Mouse (Mus musculus) lung, adult 2 months (tissue): ENCODE results near the gene Lrp1. TPM values are rescaled to one million over a fixed set of nuclear protein-coding genes. Genes with fewer than 3 reads are reported as not detected.

Experiments
- DNase-seq: peaks from one replicate; pipeline ENCODE4 v3.0.0; 2022
- H3K4me1 ChIP-seq: fragments of 200-500 bp; 2 replicates; pipeline ENCODE4 v1.6.1; 2011; ENCODE audit warnings: low read length; ENCODE audit not compliant: control insufficient read depth, insufficient read depth
- H3K4me3 ChIP-seq: fragments of 200-500 bp; replicated peaks from 2 replicates; pipeline ENCODE3; 2011; ENCODE audit warnings: low read depth, mild to moderate bottlenecking, control low read depth, low read length; ENCODE audit errors: extremely low read depth
- CTCF ChIP-seq: fragments of 200-500 bp; IDR thresholded peaks from 2 replicates; pipeline ENCODE4 v1.5.1; 2011; ENCODE audit warnings: mild to moderate bottlenecking, low read length, control low read depth; ENCODE audit not compliant: insufficient read depth
- POLR2A ChIP-seq: fragments of 200-500 bp; IDR thresholded peaks from 2 replicates; pipeline ENCODE4 v1.6.1; 2011; ENCODE audit warnings: low read depth, mild to moderate bottlenecking, control low read depth, low read length, borderline replicate concordance; ENCODE audit errors: extremely low read depth
- WGBS: fragments of 180-500 bp; shearing (Covaris S2); methylation state at CpG from one replicate; pipeline ENCODE4 v1.1.7; 2018; 5-methylcytosine and 5-hydroxymethylcytosine counted together
- polyA plus RNA-seq: library from polyadenylated mRNA; depleted of rRNA; stranded (reverse); fragments of >200 nt; gene quantifications from 2 replicates; pipeline ENCODE4 v1.2.3, GENCODE M21; 2012

Lrp1 gene
- polyA plus RNA-seq, 1 experiment = 248 TPM

DNA sequence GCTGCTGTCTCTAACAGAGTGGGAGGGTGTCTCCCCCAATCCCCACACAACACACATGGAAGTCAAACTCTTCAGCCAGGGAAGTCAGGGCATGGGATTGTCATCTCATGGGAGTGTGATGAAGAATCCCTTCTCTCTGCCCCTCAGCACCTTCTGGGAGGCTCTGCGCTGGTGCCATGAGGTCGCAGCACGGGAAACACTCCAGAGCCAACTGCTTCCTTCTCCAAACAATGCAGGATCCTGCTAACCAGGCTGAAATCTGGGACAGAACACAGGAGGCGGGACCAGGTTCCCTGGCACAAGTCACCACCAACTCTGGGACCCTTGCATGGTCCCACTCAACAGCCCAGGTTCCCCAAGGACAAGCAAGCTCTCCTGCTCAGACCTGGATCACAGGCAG lies 3.7 kb downstream of the Lrp1 start:
- WGBS = 19% methylated on average over 4 of the region's 4 CpGs
- no peak for TF ChIP-seq CTCF
- no peak for TF ChIP-seq POLR2A
- Histone ChIP-seq H3K4me3 (no peak overlapping the region), H3K4me1 (peaks cover 3% of the 10 kb centered on the region; the same call in 1 of the 2 replicates)
- DNase-seq = no peak

DNA sequence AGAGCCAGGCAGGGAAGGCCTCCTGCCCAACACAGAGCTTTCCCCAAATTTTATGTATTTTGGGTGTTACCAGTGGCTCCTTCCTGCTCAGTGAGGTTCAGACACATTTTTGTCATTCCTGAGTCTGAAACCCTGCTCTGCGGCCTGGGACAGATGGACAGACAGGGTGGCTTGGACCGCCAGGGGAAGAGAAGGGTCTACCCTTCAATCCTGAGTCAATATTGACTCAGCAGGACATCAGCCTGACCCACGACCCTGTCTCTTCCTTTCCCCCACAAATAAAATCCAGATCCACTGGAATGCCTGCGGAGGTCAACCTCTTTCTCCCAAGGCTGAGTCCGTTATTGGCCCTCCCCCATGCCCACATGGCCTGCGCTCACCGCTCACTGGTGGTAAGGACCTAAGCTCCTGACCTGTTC lies 4.7 kb downstream of the Lrp1 start:
- H3K4me1 ChIP-seq = peaks cover 3% of the 10 kb centered on the region; the same call in 1 of the 2 replicates
- 64% methylated on average over 7 of the region's 7 CpGs for WGBS
- TF ChIP-seq CTCF = no peak
- no peak for TF ChIP-seq POLR2A
- no peak for DNase-seq
- no peak overlapping the region for H3K4me3 ChIP-seq

DNA sequence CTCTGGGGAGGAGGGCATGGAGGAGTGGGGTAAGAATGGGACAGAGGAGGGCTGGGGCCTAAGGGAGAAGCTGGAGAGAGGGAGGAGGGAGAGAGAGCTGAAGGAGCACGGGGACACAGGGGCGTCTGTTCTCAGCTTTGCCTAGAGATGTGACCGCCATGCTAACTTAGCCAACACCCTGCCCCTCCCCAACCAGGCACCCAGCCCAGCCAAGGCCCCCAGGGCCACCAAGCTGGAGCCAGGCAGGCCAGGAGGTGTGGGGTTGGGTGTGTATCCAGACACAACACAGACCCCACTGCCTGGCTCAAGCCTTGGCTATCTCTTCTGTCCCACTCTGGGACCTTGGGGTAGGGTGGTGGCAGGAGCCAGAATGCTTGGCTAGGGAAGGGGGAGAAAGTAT lies 5.4 kb downstream of the Lrp1 start:
- WGBS = 53% methylated on average over 3 of the region's 3 CpGs
- peaks cover 3% of the 10 kb centered on the region; the same call in 1 of the 2 replicates for H3K4me1 ChIP-seq
- no peak overlapping the region for H3K4me3 ChIP-seq
- no peak for DNase-seq
- TF ChIP-seq POLR2A (no peak), CTCF (no peak)

DNA sequence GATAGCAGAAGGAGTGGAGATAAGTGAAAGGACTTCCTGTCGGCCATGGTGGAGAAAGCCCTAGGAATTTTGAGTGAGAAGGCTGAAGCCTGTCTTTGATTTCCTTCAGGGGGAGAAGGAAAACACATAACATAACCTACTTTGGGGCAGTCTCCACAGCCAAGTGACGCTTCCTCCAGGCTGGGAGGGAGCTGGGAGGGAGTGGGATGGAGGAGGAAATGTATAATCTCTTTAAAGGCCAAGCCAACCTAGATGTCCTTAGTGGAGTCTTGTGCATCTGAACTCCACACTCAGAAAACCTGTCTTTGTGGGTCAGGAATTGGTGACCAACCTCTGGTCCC lies 5.9 kb downstream of the Lrp1 start:
- H3K4me1 ChIP-seq = peaks cover 3% of the 10 kb centered on the region; the same call in 1 of the 2 replicates
- TF ChIP-seq CTCF (no peak), POLR2A (no peak)
- no peak for DNase-seq
- no peak overlapping the region for H3K4me3 ChIP-seq
- WGBS = 47% methylated on average over 2 of the region's 2 CpGs

DNA sequence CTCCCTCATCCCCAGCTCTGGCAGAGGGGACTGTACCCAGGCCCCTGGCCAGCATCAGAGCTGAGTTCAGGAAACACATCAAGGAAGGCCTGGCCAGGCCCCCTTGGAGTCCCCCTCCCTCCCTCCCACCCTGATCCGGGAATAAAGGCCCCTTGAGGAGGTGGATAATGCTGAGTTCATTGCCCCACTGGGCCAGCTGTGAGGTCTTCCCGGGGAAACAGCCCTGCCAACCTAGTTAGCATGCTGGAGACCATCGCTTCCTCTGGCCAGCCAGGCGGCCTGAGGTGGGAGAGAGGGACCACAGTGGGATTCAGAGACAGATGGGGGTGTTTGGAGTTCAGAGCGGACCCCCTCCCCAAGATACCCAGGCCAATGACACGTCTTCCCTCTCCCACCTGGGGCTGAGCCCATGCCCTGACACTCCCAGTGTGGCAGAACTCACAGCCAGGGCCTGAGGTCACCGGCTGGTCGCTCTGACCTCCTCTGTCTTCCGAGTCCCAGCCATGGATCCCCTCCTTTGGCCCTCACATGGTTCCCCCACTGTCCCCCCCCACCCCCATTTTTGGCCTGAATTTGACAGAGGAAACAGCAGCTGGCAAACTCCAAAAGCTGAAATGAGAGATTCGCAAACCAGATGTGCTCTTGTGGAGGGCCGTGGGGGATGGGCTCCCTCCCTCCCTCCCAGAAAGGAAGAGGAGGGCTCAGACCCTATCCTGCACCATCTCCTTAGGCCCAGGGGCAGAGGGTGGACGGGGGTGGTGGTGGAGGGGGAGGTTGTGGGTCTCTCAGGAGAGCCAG lies 6.5 kb downstream of the Lrp1 start:
- 42% methylated on average over 12 of the region's 12 CpGs for WGBS
- no peak for DNase-seq
- Histone ChIP-seq H3K4me3 (no peak overlapping the region), H3K4me1 (peaks cover 3% of the 10 kb centered on the region; the same call in 1 of the 2 replicates)
- no peak for TF ChIP-seq POLR2A
- no peak for TF ChIP-seq CTCF

DNA sequence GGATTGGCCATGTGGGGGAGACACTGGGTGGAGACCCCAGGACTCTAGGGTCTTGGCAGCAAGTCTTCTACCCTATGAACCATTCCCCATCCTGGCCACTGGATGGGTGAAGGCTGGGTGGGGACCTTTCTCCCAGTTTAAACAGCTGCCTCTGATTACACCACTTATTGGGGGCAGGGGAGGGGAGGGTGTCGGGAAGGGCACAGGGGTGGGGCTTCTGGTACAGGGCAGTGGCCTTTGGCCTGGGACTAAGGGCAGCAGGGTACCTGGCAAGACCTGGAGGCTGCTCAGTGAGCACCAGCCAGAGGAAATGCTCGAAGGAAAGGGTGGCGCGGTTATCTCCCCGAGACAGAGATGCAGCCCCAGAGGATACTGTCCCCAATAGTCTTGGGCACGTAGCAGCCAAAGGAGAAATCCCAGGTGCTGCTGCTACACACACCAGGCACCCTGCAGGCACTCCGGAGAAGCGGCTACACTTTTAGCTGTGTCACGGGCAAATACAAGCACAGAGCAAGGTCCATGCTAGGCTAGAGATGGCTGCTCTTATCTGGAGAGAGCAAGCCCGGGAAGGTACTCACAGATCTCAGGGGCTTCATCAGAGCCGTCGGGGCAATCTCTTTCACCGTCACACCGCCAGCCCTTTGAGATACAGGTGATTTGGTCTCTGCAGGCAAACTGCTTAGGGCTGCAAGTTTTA lies 8.7 kb downstream of the Lrp1 start:
- no peak overlapping the region for H3K4me3 ChIP-seq
- no peak for DNase-seq
- TF ChIP-seq CTCF (no peak), POLR2A (no peak)
- H3K4me1 ChIP-seq = peaks cover 3% of the 10 kb centered on the region; the same call in 1 of the 2 replicates
- 82% methylated on average over 14 of the region's 14 CpGs for WGBS

DNA sequence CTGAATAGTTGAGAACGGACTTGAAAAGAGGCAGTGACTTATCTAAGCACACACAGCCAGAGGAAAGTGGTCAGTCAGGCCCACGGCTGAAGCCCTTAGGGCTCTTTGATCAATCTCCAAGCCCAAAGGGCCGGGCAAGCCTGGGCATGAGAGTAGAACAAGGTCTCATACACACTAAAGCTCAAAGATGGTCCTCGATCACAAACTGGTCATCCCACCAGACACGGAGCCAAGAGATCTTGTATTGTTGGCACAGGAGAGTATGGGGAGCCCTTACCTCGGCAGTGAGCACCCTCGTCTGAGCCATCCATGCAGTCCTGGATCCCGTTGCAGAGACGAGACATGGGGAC lies 10.9 kb downstream of the Lrp1 start:
- no peak for DNase-seq
- 72% methylated on average over 9 of the region's 9 CpGs for WGBS

DNA sequence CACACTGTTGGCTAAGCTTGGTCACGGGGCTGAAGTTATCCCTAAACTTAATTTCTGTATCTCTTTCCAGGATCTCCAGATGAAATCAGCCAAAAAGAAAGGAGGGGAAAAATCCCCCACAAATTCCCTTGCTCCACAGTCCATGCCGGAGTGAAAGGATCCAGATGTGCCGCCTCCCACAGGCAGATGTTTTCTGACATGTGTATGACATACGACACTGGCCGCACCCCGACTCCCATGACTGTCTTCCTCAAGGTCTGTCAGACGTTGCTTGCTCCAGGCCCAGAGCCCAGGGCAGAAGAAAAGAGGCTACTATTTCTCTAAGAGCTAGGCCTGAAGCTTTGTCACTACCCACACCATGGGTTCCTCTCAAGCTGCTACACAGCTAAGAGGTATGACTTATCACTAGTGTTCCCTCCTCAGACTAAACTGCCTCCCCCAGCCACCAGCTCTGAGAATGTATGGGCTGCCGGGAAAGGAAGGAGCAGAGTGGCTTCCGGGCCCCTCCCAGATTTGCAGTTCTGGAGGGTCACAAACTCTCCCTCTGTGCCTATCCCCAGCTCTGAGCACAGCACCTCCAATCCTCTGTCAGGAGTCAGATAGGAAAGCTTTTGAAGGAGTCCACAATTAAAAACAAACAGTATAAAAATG lies 11.4 kb downstream of the Lrp1 start:
- Histone ChIP-seq H3K4me1 (peaks cover 8% of the 10 kb centered on the region; the same call in 1 of the 2 replicates), H3K4me3 (no peak overlapping the region)
- WGBS = 60% methylated on average over 9 of the region's 9 CpGs
- TF ChIP-seq CTCF = no peak
- TF ChIP-seq POLR2A = no peak
- no peak for DNase-seq

More for the DNA sequence above, 10.9 kb downstream of the Lrp1 start:
- Histone ChIP-seq H3K4me3 (no peak overlapping the region), H3K4me1 (peaks cover 3% of the 10 kb centered on the region; the same call in 1 of the 2 replicates)
- TF ChIP-seq POLR2A (no peak), CTCF (no peak)

DNA sequence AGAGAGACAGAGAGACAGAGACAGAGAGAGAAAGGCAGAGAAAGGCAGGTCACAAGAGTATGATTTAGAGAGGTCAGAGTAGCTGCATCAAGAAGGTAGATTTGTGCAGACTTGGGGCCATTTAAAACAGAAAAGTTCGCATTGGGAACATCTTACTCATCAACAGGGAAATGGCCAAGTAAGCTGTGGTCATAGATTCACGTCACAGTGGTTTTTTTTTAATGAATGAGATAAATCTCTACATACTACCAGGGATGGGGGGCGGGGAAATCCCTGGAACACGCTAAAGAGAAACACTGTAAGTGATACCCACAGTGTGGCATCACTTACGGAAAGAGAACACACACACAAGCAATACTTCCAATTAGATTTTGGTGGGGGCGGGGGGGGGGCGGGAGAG lies 13.9 kb downstream of the Lrp1 start:
- WGBS = 85% methylated on average over 7 of the region's 7 CpGs
- Histone ChIP-seq H3K4me1 (peaks cover 10% of the 10 kb centered on the region; the same call in 1 of the 2 replicates), H3K4me3 (no peak overlapping the region)
- TF ChIP-seq CTCF (no peak), POLR2A (no peak)
- DNase-seq = no peak

DNA sequence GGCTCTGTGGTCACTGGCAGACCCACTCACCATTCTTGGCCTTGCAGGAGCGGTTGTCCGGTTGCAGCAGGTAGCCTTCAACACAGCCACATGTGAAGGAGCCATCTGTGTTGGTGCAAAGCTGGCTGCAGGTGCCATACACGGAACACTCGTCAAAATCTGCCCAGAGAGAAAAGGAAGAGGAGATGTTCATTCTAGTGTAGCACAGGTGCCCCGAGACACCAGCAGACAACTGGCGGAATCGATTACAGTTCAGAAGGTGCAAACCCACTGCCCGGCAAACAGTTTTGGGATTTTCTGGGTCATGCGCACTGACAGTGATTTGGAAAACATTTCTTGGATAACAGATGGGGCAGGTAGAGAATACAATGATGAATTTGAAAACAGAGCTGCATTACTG lies 15.2 kb downstream of the Lrp1 start:
- no peak for TF ChIP-seq POLR2A
- no peak for TF ChIP-seq CTCF
- H3K4me1 ChIP-seq = peaks cover 13% of the 10 kb centered on the region; the same call in 1 of the 2 replicates
- DNase-seq = no peak
- no peak overlapping the region for H3K4me3 ChIP-seq
- WGBS = 91% methylated on average over 9 of the region's 9 CpGs
